Mouse (Mus musculus) embryonic fibroblast, embryonic 13.5 days (primary cell): ENCODE data around the gene Upp1. TPM values are rescaled to one million over a fixed set of nuclear protein-coding genes. Genes with fewer than 3 reads are reported as not detected.
"Not testable (repeated sequence)": the region's sequence is repeated elsewhere in the genome, so short reads cannot be mapped to it uniquely, and the experiment has no call there.

Experiments
- H3K27ac ChIP-seq: 2 replicates; pipeline ENCODE4 v1.5.1; 2012; ENCODE audit warnings: low read length, control low read depth, inconsistent platforms; ENCODE audit not compliant: insufficient read depth
- H3K4me1 ChIP-seq: 2 replicates; pipeline ENCODE4 v1.6.1; 2011; ENCODE audit warnings: low read length; ENCODE audit not compliant: control insufficient read depth, insufficient read depth
- H3K4me3 ChIP-seq: 2 replicates; pipeline ENCODE4 v1.5.1; 2011; ENCODE audit warnings: mild to moderate bottlenecking, control low read depth, low read length; ENCODE audit not compliant: insufficient read depth
- CTCF ChIP-seq: IDR thresholded peaks from 2 replicates; pipeline ENCODE4 v1.5.1; 2011; ENCODE audit warnings: mild to moderate bottlenecking, control low read depth, low read length, moderate library complexity, borderline replicate concordance; ENCODE audit not compliant: insufficient read depth
- POLR2A ChIP-seq: IDR thresholded peaks from 2 replicates; pipeline ENCODE4 v1.6.1; 2011; ENCODE audit warnings: low read depth, mild to moderate bottlenecking, control low read depth, low read length, moderate library complexity
- polyA plus RNA-seq: library from polyadenylated mRNA; stranded (reverse); fragments of >200 nt; gene quantifications from 2 replicates; pipeline ENCODE4 v1.2.4, GENCODE M21; 2011; ENCODE audit warnings: low read depth; ENCODE audit not compliant: missing spikeins, insufficient read length

Gene Upp1
- polyA plus RNA-seq, 1 experiment: 0.84 TPM

- TF ChIP-seq CTCF: no peak
- TF ChIP-seq POLR2A: no peak
- no peaks in the 10 kb centered on the region for H3K4me1 ChIP-seq
- no peak overlapping the region for H3K27ac ChIP-seq
- H3K4me3 ChIP-seq: no peak overlapping the region
Measured at GRCm38 (mm10) chr11:9148206-9148605, 30.3 kb downstream of the Upp1 start.

GRCm38 (mm10) chr11:9150403-9150802, 32.5 kb downstream of the Upp1 start:
- H3K27ac ChIP-seq, H3K4me1 ChIP-seq, H3K4me3 ChIP-seq: not testable (repeated sequence)

DNA sequence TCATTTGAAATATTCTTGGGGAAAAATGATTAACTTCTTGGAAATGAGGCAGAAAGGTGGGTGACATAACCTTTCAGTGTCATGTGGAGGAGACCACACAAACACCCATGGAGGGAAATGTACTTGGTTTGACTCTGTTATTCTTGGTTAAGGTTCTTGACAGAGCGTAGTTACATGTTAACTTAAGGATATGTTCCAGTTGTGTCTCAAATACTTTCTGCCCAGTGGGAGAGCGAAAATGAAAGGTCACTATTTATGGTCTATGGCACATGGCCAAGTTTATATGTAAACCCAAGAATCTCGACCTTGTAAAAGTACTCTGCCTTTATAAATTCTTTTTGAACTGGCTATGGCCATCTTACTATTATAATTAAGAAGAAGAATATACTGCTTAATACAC, 42.0 kb downstream of the Upp1 start:
- TF ChIP-seq CTCF (no peak), POLR2A (no peak)
- Histone ChIP-seq H3K4me3 (no peak overlapping the region), H3K4me1 (no peaks in the 10 kb centered on the region)

DNA sequence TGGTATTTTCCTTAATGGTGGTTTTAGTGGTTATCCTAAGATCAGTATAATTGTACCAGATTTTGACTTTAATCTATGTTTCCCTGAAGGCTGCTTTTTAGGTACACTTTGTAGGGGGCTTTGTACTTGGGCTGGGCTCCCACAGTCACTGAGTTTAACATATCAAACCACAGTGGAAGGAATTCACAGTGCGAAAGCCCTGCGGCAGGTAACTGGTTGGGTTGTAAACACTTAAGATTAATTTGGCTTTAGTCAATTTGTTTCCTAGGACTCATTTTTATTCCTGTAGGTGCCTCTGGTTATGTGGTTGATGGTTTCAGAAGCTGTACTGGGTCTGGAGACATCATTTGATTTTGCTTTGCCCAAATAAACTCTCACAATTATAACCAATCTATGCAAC, 49.4 kb downstream of the Upp1 start:
- no peaks in the 10 kb centered on the region for H3K4me1 ChIP-seq
- no peak for TF ChIP-seq CTCF
- TF ChIP-seq POLR2A: no peak

More for the DNA sequence above, 42.0 kb downstream of the Upp1 start:
- H3K27ac ChIP-seq: no peak overlapping the region

GRCm38 (mm10) chr11:9181477-9181876, 63.6 kb downstream of the Upp1 start:
- Histone ChIP-seq H3K4me1 (no peaks in the 10 kb centered on the region), H3K27ac (no peak overlapping the region), H3K4me3 (no peak overlapping the region)
- TF ChIP-seq CTCF (no peak), POLR2A (no peak)

More for the DNA sequence above, 49.4 kb downstream of the Upp1 start:
- Histone ChIP-seq H3K27ac (no peak overlapping the region), H3K4me3 (no peak overlapping the region)

Other genes starting within 250 kb of the Upp1 start
- not detected in 2 replicates for gene Pkd1l1, start 144.8 kb upstream of the Upp1 start, polyA plus RNA-seq
- 8.8 and 15.4 TPM in 2 replicates for gene Hus1, start 106.9 kb upstream of the Upp1 start, polyA plus RNA-seq
- not detected in 2 replicates for gene Gm11992, start 69.5 kb upstream of the Upp1 start, polyA plus RNA-seq
- gene Sun3, start 69.1 kb upstream of the Upp1 start, polyA plus RNA-seq: not detected in 2 replicates
- gene Abca13, start 73.8 kb downstream of the Upp1 start, polyA plus RNA-seq: not detected in 2 replicates